Mouse (Mus musculus): ENCODE data around the gene Mrpl33. TPM values are rescaled to one million over a fixed set of nuclear protein-coding genes. Genes with fewer than 3 reads are reported as not detected.

The Mrpl33 gene
- polyA plus RNA-seq (2012; rRNA removed): 4.3 and 7.9 TPM in 2 replicates

GRCm38 (mm10) chr5:31596481-31597429, at the start of gene Mrpl33:
Gene Mrpl33, plus strand, starts transcription at chr5:31596935.
- WGBS: 4% methylated on average over 26 of the region's 26 CpGs
- Histone ChIP-seq H3K4me1 (ENCODE audit: control insufficient read depth, insufficient read depth, insufficient read length, low read length) (peaks cover 4% of the 10 kb centered on the region; the same call in 1 of the 2 replicates), H3K4me3 (ENCODE audit: low read depth, low read length) (peak within 1 kb of the TSS; percentile 62), H3K36me3 (ENCODE audit: control insufficient read depth, insufficient read depth, low read length) (no peaks in the 10 kb centered on the region), H3K27me3 (ENCODE audit: control insufficient read depth, insufficient read depth, low read length) (no peaks in the 10 kb centered on the region), H3K27ac (ENCODE audit: insufficient read depth, low read depth, low read length) (peak within 1 kb of the TSS; percentile 75)
- TF ChIP-seq POLR2A (IDR thresholded peaks at IDR 0.05; ENCODE audit: low read depth, low read length): no peak
- TF ChIP-seq CTCF (IDR thresholded peaks at IDR 0.05; ENCODE audit: extremely low read depth, insufficient read length, insufficient replicate concordance, low read depth, low read length): peak; percentile 28; the same call in 1 of the 2 replicates

- peaks cover 16% of the 10 kb centered on the region for H3K36me3 ChIP-seq (ENCODE audit: control insufficient read depth, insufficient read depth, low read length)
- WGBS: 52% methylated on average over 1 of the region's 1 CpGs
- H3K27me3 ChIP-seq (ENCODE audit: control insufficient read depth, insufficient read depth, low read length): no peaks in the 10 kb centered on the region
- H3K27ac ChIP-seq (ENCODE audit: insufficient read depth, low read depth, low read length): no peak overlapping the region
- no peaks in the 10 kb centered on the region; the same call in 1 of the 2 replicates for H3K4me1 ChIP-seq (ENCODE audit: control insufficient read depth, insufficient read depth, insufficient read length, low read length)
- H3K4me3 ChIP-seq (ENCODE audit: low read depth, low read length): no peak overlapping the region
- TF ChIP-seq CTCF (IDR thresholded peaks at IDR 0.05; ENCODE audit: extremely low read depth, insufficient read length, insufficient replicate concordance, low read depth, low read length): no peak
- no peak for TF ChIP-seq POLR2A (IDR thresholded peaks at IDR 0.05; ENCODE audit: low read depth, low read length)
These were observed 37.3 kb upstream of the Mrpl33 start for GRCm38 (mm10) chr5:31559401-31559800.

GRCm38 (mm10) chr5:31560352-31560751, 36.4 kb upstream of the Mrpl33 start:
- H3K4me3 ChIP-seq (ENCODE audit: low read depth, low read length): no peak overlapping the region
- no peak overlapping the region for H3K27ac ChIP-seq (ENCODE audit: insufficient read depth, low read depth, low read length)
- H3K27me3 ChIP-seq (ENCODE audit: control insufficient read depth, insufficient read depth, low read length): no peaks in the 10 kb centered on the region
- 95% methylated on average over 2 of the region's 2 CpGs for WGBS
- TF ChIP-seq CTCF (IDR thresholded peaks at IDR 0.05; ENCODE audit: extremely low read depth, insufficient read length, insufficient replicate concordance, low read depth, low read length): no peak
- TF ChIP-seq POLR2A (IDR thresholded peaks at IDR 0.05; ENCODE audit: low read depth, low read length): no peak
- H3K36me3 ChIP-seq (ENCODE audit: control insufficient read depth, insufficient read depth, low read length): peaks cover 14% of the 10 kb centered on the region
- no peaks in the 10 kb centered on the region; the same call in 1 of the 2 replicates for H3K4me1 ChIP-seq (ENCODE audit: control insufficient read depth, insufficient read depth, insufficient read length, low read length)

- Histone ChIP-seq H3K27ac (ENCODE audit: insufficient read depth, low read depth, low read length) (peak overlapping the region; percentile 32; the same call in 1 of the 2 replicates), H3K36me3 (ENCODE audit: control insufficient read depth, insufficient read depth, low read length) (peaks cover 6% of the 10 kb centered on the region; the same call in 1 of the 2 replicates), H3K4me1 (ENCODE audit: control insufficient read depth, insufficient read depth, insufficient read length, low read length) (no peaks in the 10 kb centered on the region; the same call in 1 of the 2 replicates), H3K4me3 (ENCODE audit: low read depth, low read length) (no peak overlapping the region), H3K27me3 (ENCODE audit: control insufficient read depth, insufficient read depth, low read length) (no peaks in the 10 kb centered on the region)
- TF ChIP-seq POLR2A (IDR thresholded peaks at IDR 0.05; ENCODE audit: low read depth, low read length) (no peak), CTCF (IDR thresholded peaks at IDR 0.05; ENCODE audit: extremely low read depth, insufficient read length, insufficient replicate concordance, low read depth, low read length) (no peak)
- WGBS: 78% methylated on average over 7 of the region's 7 CpGs
These were observed 34.6 kb upstream of the Mrpl33 start for GRCm38 (mm10) chr5:31562036-31562666.

- WGBS: 13% methylated on average over 6 of the region's 6 CpGs
- Histone ChIP-seq H3K4me3 (ENCODE audit: low read depth, low read length) (no peak overlapping the region), H3K27ac (ENCODE audit: insufficient read depth, low read depth, low read length) (no peak overlapping the region), H3K4me1 (ENCODE audit: control insufficient read depth, insufficient read depth, insufficient read length, low read length) (no peaks in the 10 kb centered on the region; the same call in 1 of the 2 replicates), H3K27me3 (ENCODE audit: control insufficient read depth, insufficient read depth, low read length) (no peaks in the 10 kb centered on the region), H3K36me3 (ENCODE audit: control insufficient read depth, insufficient read depth, low read length) (peaks cover 4% of the 10 kb centered on the region; the same call in 1 of the 2 replicates)
- no peak for TF ChIP-seq POLR2A (IDR thresholded peaks at IDR 0.05; ENCODE audit: low read depth, low read length)
- TF ChIP-seq CTCF (IDR thresholded peaks at IDR 0.05; ENCODE audit: extremely low read depth, insufficient read length, insufficient replicate concordance, low read depth, low read length): peak; percentile 81; the same call in 1 of the 2 replicates
These were observed 33.2 kb upstream of the Mrpl33 start for GRCm38 (mm10) chr5:31563496-31563895.

GRCm38 (mm10) chr5:31563905-31564304, 32.8 kb upstream of the Mrpl33 start:
- peaks cover 4% of the 10 kb centered on the region; the same call in 1 of the 2 replicates for H3K36me3 ChIP-seq (ENCODE audit: control insufficient read depth, insufficient read depth, low read length)
- no peaks in the 10 kb centered on the region; the same call in 1 of the 2 replicates for H3K4me1 ChIP-seq (ENCODE audit: control insufficient read depth, insufficient read depth, insufficient read length, low read length)
- H3K4me3 ChIP-seq (ENCODE audit: low read depth, low read length): no peak overlapping the region
- H3K27ac ChIP-seq (ENCODE audit: insufficient read depth, low read depth, low read length): no peak overlapping the region
- no peaks in the 10 kb centered on the region for H3K27me3 ChIP-seq (ENCODE audit: control insufficient read depth, insufficient read depth, low read length)
- WGBS: 34% methylated on average over 7 of the region's 7 CpGs
- TF ChIP-seq CTCF (IDR thresholded peaks at IDR 0.05; ENCODE audit: extremely low read depth, insufficient read length, insufficient replicate concordance, low read depth, low read length) (no peak), POLR2A (IDR thresholded peaks at IDR 0.05; ENCODE audit: low read depth, low read length) (no peak)
